Mouse (Mus musculus): ENCODE measurements at regions not wholly inside any gene's neighbourhood (a gene's known extent, or its start where the extent isn't known, plus 50 kb on each side); places are given as distances from the start of the nearest gene placed in this dataset.

GRCm38 (mm10) chr8:78028928-78029327 lies 184.2 kb upstream of the Ttc29 start:
- TF ChIP-seq CTCF (IDR thresholded peaks at IDR 0.05; ENCODE audit: low read depth, low read length): no peak
- no peak for TF ChIP-seq POLR2A (IDR thresholded peaks at IDR 0.05; ENCODE audit: insufficient read depth, low read length)

Data from ES-Bruce4 (cell line).